Mouse (Mus musculus) ovary, adult 18-20 months (tissue): ENCODE data around the gene Wdr5.

Experiments
- DNase-seq: peaks from one replicate; pipeline ENCODE4 v3.0.0; 2022; ENCODE audit warnings: low spot score, mixed read lengths

Wdr5 gene

GRCm38 (mm10) chr2:27514639-27515328 is at the start of gene Wdr5:
Gene Wdr5 (plus strand): TSS chr2:27515157.
- peak; percentile 91 for DNase-seq

- DNase-seq: no peak
Observed at GRCm38 (mm10) chr2:27469292-27469990, 45.5 kb upstream of the Wdr5 start.

DNA sequence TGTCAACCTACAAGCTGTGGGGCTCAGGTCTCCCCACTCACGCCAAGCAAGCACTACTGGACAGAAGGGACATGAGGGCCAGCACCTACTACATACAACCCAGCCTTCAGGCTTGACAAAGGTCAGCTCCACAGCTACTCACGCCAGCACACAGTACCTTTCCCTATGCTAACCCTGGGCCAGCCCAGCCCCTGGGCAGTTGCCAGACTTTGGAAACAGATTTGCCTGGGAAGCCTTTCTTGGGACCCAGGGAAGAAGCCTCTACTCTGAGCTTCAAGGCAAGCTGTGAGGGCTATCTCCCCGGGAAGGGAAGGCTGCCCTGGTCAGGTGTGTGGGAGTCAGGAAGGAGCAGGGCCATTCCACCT is 45.0 kb upstream of the Wdr5 start:
- DNase-seq: no peak

DNA sequence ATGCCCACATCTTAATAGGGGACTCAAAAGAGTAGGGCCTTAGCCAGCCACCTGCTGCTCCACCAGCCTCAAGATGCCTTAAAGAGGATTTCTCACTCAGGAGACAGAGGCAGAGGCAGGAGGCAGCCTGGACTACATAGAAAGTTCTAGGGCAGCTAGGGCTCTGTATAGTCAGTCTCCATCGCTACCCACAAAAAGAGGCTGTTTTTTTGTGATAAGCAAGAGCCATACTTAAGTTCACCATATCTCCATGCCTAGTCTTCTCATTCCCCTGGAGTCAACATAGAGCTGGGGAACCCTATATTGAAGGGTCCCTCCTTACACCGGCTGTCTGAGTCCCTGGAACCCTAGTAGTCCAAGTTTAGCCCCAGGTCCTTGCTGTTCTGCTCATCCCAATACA is 44.4 kb upstream of the Wdr5 start:
- no peak for DNase-seq

DNA sequence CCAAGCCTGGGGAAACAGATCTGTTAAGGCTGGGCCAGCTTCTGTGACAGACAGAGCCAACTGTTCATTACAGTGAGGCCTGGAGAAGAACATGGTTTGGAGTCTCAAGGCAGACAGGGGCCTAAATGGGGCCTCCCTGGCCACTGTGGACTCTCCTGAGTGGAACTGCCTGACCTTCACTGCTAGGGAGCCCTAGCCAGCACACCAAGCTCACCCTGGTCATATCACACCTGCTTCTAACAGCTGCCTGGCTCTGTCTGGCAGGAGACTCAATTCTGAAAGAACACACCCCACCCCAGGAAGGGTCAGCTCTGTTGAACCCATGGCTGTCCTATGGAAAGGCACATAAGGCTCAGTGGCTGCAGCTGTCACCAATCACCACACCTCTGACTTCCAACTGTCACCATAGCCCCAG is 43.8 kb upstream of the Wdr5 start:
- DNase-seq: no peak

DNA sequence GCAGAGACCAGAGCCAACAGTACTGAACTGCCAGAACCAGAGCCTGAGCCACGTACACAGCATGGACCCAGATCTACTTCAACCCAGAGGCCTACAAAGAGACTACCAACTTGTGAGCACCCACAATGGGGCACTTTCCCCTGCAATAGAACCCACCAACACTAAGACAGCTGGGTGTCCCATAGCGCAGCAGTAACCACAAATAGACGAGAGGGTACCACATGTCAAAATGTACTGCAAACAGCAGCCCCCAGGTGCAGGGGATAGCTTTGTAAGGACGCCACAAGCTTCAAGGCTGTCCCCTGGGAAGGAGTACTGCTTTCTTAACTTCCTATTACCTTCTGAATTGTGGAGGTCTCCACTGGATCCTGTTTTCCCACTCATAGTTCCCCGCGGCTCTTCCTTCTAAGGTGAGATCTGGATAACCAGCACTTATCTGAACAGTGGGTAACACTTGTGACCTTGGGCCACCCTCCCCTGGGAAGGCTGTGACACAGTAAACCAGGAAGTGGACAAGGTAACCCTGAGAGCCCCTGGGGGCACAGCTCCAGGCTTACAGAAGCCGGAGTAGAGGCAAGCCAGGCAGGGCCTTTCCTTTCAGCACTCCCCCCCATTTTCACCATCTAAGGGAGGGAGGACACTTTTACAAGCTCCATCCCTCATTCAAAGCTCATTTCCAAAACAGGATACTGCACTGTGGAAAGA is 41.7 kb upstream of the Wdr5 start:
- DNase-seq: no peak

- no peak for DNase-seq
Observed at GRCm38 (mm10) chr2:27473911-27474310, 41.0 kb upstream of the Wdr5 start.

DNA sequence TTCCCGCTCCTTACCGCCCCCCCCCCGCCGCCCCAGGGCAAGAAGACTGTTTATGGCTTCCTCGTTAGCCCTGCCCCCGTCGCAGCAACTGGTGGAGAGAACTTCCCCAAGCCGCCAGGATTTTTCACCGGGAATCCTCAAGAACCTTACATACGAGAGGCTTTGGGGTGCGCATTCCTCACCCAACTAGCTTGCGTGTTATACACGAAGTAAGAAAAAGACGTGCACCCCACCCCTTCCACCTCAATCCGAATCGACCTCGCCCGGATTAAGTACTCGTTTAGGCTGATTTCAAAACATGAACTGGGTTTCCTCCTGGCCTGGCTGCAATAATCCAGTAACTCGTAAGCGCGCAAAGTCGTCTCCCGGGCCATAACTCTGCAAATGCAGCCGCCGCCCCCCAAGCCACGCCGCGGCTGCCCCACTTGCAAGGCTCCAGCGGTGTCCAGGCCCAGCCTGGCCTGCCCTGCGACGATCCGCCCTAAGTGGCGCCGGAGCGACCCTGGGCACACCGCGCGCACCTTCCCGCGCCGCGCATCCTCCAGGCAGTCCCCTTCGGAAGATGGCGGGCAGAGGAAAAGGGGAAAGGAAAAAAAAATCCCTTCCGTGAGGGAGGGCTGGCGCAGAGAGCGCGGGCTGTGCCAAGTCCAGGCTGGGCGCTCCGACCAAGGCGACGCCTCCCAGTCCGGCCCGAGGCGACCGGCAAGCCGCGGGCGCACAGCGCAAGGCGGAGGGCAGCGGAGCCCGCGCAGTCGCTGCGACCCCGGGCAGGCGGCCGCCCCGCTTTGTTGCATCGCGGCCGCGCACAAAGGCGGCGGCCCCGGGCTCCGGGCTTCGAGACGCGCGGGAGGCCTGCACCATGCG is 40.1 kb upstream of the Wdr5 start:
- no peak for DNase-seq

GRCm38 (mm10) chr2:27475495-27476302 is 39.3 kb upstream of the Wdr5 start:
- peak; percentile 93 for DNase-seq

DNA sequence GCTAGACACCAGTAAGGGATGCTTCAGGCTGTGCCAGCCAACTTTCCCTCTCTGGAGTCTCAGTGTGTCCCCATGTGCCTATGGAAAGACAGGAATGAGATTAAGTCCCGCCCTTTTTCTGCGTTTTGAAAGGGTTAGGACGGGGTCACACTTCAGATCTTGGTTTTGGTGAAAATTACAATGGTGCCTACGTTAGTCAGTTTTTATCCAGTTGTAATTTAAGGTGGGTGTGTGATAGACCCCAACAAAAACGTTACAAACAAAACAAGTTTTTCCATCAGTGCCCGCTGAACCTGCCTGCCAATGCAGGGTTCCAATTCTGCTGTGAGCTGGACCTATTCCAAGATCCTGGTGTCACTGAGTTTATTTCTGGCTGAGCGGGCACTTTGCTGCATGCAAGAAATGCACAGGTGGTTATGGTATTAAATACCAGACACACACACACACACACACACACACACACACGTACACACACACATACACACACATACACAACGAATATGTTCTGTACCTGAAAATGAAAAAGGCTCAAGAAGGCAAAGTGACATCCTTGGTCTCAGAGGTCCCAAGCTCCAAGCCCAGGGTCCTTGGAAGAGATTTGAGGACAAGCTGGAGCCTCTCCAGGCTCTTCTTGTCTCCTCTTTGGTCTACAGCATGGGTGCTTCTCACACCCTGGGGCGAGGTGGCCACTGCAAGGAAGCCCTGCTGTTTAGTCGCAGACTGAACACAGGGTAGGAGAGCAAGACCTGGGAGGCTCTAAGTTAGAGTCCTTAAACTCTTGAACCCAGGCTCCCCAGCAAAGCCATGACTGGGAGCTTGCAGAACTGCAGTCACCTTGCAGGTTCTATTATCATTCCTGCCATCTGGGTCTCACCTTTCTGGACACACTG is 38.4 kb upstream of the Wdr5 start:
- DNase-seq: no peak

- DNase-seq: no peak
Observed at GRCm38 (mm10) chr2:27479821-27480220, 35.1 kb upstream of the Wdr5 start.

DNA sequence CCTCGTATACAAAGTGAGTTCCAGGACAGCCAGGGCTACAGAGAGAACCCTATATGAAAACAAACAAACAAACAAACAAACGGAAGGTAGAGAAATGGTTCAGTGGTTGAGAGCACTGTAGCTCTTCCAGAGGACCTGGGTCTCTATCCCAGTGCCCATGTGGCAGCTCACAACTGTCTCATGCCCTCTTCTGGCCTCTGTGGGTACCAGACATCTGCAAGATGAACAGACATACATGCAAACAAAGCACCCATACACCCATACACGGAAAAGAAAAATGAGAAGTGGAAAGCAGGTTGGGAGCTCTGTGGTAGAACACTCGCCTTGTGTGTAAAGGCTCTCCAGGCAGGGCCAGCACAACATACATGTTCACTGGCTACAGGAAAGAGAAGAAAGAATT is 34.6 kb upstream of the Wdr5 start:
- no peak for DNase-seq

DNA sequence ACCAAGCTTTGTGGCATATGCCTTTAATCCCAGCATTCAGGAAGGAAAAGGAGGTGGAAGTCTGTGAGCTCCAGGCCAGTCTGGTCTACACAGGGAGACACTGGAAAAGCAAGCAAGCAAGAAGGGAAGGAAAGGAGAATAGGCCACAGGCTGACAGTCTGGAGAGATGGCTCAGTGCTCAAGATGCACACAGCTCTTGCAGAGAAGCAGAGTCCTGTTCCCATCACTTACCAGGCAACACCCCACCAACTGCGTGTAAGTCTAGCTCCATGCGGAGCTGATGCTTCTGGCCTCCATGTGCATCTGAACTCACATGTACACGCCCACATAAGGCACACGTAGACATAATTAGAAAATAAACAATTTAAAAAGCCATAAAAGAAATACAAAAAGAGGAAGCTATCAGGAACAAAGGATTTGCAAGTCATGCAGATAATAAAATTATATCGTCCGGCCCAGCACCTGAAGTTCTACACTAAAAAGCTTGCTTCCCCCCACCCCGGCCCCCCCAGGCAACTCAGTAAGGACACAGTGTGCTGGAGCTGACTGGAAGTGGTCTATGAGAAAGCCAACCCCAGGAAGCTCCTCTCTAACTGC is 32.6 kb upstream of the Wdr5 start:
- DNase-seq: no peak

DNA sequence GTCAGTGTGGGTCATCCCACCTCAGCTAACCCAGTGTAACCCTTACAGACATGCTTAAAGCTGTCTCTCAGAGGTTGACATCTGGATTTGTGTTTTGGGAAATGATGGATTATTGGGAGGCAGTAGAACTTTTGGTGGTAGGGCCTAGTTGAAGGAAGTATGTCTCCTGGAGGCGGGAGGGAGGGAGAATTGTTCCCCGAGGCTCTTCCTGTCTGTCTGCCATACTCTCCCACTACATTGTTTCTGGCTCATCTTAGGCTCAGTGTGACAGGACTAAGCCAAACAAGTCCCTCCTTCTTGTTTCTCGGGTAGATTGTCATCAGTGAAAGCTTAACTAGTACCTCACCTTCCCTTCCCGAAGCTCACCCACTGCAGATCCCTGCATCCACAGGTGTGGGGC is 28.2 kb upstream of the Wdr5 start:
- DNase-seq: no peak

GRCm38 (mm10) chr2:27487336-27488049 is 27.5 kb upstream of the Wdr5 start:
- no peak for DNase-seq

GRCm38 (mm10) chr2:27488362-27488761 is 26.6 kb upstream of the Wdr5 start:
- DNase-seq: no peak

DNA sequence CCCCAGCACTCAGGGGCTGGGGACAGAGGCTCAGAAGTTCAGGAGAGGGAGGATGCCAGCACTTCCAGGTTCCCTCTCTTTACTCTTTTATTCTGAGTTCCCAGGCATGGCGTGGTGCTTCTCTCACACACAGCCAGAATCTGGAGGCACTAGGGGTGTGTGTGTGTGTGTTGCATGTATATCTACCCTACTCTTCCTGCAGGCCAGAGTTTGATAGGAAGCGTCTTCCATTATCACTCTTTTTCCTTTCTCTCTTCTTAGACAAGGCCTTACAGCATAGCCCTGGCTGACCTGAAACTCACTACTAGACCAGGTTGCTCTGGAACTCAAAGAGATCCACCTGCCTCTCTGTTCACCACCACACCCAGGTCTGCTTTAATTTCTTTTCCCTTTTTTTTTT is 24.0 kb upstream of the Wdr5 start:
- no peak for DNase-seq

DNA sequence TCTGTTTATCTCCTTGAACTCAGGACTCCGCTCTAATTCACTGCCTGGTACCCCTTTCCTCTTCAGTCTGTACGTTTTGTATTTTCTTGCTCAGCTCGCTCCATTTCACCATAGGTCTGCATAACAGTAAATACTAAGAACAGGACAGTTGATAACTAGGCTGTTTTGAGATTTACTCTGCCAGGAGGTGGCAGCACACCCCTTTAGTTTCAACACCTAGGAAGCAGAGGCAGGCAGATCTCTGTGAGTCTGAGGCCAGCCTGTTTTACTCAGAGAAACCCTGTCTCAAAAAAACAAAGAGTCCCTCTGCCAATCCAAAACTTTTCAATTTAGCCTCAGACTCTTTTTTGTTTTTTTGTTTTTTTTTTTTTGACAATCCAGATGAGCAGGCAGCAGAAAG is 21.0 kb upstream of the Wdr5 start:
- no peak for DNase-seq

- no peak for DNase-seq
Observed at GRCm38 (mm10) chr2:27496391-27497028, 18.4 kb upstream of the Wdr5 start.
